Mouse (Mus musculus) c-Kit-negative CD71-positive TER-119-positive erythroid progenitor cells, embryonic 14.5 days (primary cell): Measurements from ENCODE around the gene U2af1l4.

Experiments used
- DNase-seq: peaks from one replicate; pipeline ENCODE4 v3.0.0-alpha.2; 2013; ENCODE audit warnings: low read depth, low spot score

U2af1l4 gene

GRCm38 (mm10) chr7:30563117-30563905, at the start of gene U2af1l4, which contains the start of the genes Gm49396 and Psenen:
Gene U2af1l4 (plus strand): TSS chr7:30563301.
Gene Gm49396 (plus strand): TSS chr7:30563344.
Gene Psenen (minus strand): TSS chr7:30563627.
- peak; percentile 96 for DNase-seq

- DNase-seq, result no peak
Measured at GRCm38 (mm10) chr7:30515003-30515760, 47.9 kb upstream of the U2af1l4 start.

GRCm38 (mm10) chr7:30518325-30518724, 44.8 kb upstream of the U2af1l4 start:
- DNase-seq, result no peak

GRCm38 (mm10) chr7:30520396-30520795, 42.7 kb upstream of the U2af1l4 start:
- no peak for DNase-seq

GRCm38 (mm10) chr7:30520856-30521255, 42.2 kb upstream of the U2af1l4 start:
- no peak for DNase-seq

GRCm38 (mm10) chr7:30522871-30523270, 40.2 kb upstream of the U2af1l4 start:
- no peak for DNase-seq

GRCm38 (mm10) chr7:30524487-30524886, 38.6 kb upstream of the U2af1l4 start:
- no peak for DNase-seq

- no peak for DNase-seq
Measured at GRCm38 (mm10) chr7:30525954-30526353, 37.1 kb upstream of the U2af1l4 start.

- no peak for DNase-seq
Measured at GRCm38 (mm10) chr7:30526399-30526798, 36.7 kb upstream of the U2af1l4 start.

- no peak for DNase-seq
Measured at GRCm38 (mm10) chr7:30526981-30527380, 36.1 kb upstream of the U2af1l4 start.

- no peak for DNase-seq
Measured at GRCm38 (mm10) chr7:30531291-30531815, 31.7 kb upstream of the U2af1l4 start.

- DNase-seq, result no peak
Measured at GRCm38 (mm10) chr7:30532931-30533330, 30.2 kb upstream of the U2af1l4 start.

- DNase-seq, result no peak
Measured at GRCm38 (mm10) chr7:30533941-30534632, 29.0 kb upstream of the U2af1l4 start.

- peak; percentile 98 for DNase-seq
Measured at GRCm38 (mm10) chr7:30534633-30535577, 28.2 kb upstream of the U2af1l4 start, which contains the start of gene Arhgap33. Gene Arhgap33 (minus strand): TSS chr7:30535060.

GRCm38 (mm10) chr7:30540572-30540971, 22.5 kb upstream of the U2af1l4 start:
- DNase-seq, result no peak

GRCm38 (mm10) chr7:30544327-30544726, 18.8 kb upstream of the U2af1l4 start:
- DNase-seq, result no peak

GRCm38 (mm10) chr7:30549880-30550279, 13.2 kb upstream of the U2af1l4 start:
- no peak for DNase-seq

- no peak for DNase-seq
Measured at GRCm38 (mm10) chr7:30550603-30551002, 12.5 kb upstream of the U2af1l4 start.

GRCm38 (mm10) chr7:30551445-30552101, 11.5 kb upstream of the U2af1l4 start:
- no peak for DNase-seq
